Mouse (Mus musculus) induced T-regulatory cell, adult 2 months (primary cell): Measurements from ENCODE around the gene 2900011O08Rik.

Experiments
- DNase-seq: peaks from one replicate; pipeline ENCODE4 v3.0.0-alpha.2; 2012; ENCODE audit warnings: low read depth

The 2900011O08Rik gene

GRCm38 (mm10) chr16:14004726-14005125, 18.3 kb downstream of the 2900011O08Rik start:
- no peak for DNase-seq

- no peak for DNase-seq
Observed at GRCm38 (mm10) chr16:14005266-14005665, 18.9 kb downstream of the 2900011O08Rik start.

- no peak for DNase-seq
Observed at GRCm38 (mm10) chr16:14008081-14008480, 21.7 kb downstream of the 2900011O08Rik start.

GRCm38 (mm10) chr16:14008708-14009107, 22.3 kb downstream of the 2900011O08Rik start:
- DNase-seq = no peak

GRCm38 (mm10) chr16:14009966-14010365, 23.6 kb downstream of the 2900011O08Rik start:
- no peak for DNase-seq

GRCm38 (mm10) chr16:14017306-14017705, 30.9 kb downstream of the 2900011O08Rik start:
- no peak for DNase-seq

- no peak for DNase-seq
Observed at GRCm38 (mm10) chr16:14021166-14021822, 34.9 kb downstream of the 2900011O08Rik start.

GRCm38 (mm10) chr16:14025091-14025990, 38.9 kb downstream of the 2900011O08Rik start:
- no peak for DNase-seq

GRCm38 (mm10) chr16:14029072-14029471, 42.7 kb downstream of the 2900011O08Rik start:
- DNase-seq = no peak

- no peak for DNase-seq
Observed at GRCm38 (mm10) chr16:14029851-14030250, 43.4 kb downstream of the 2900011O08Rik start.

GRCm38 (mm10) chr16:14030650-14031049, 44.2 kb downstream of the 2900011O08Rik start:
- no peak for DNase-seq

- no peak for DNase-seq
Observed at GRCm38 (mm10) chr16:14033076-14033475, 46.7 kb downstream of the 2900011O08Rik start.

GRCm38 (mm10) chr16:14042421-14042820, 56.0 kb downstream of the 2900011O08Rik start:
- DNase-seq = no peak

- no peak for DNase-seq
Observed at GRCm38 (mm10) chr16:14044695-14045094, 58.3 kb downstream of the 2900011O08Rik start.

GRCm38 (mm10) chr16:14046224-14046756, 59.9 kb downstream of the 2900011O08Rik start:
- no peak for DNase-seq

- no peak for DNase-seq
Observed at GRCm38 (mm10) chr16:14052221-14052620, 65.8 kb downstream of the 2900011O08Rik start.

- no peak for DNase-seq
Observed at GRCm38 (mm10) chr16:14053116-14053515, 66.7 kb downstream of the 2900011O08Rik start.

GRCm38 (mm10) chr16:14055271-14055670, 68.9 kb downstream of the 2900011O08Rik start:
- no peak for DNase-seq

GRCm38 (mm10) chr16:14056734-14057133, 70.3 kb downstream of the 2900011O08Rik start:
- no peak for DNase-seq

- no peak for DNase-seq
Observed at GRCm38 (mm10) chr16:14058541-14058940, 72.1 kb downstream of the 2900011O08Rik start.

- no peak for DNase-seq
Observed at GRCm38 (mm10) chr16:14059118-14059854, 72.9 kb downstream of the 2900011O08Rik start.

- DNase-seq = no peak
Observed at GRCm38 (mm10) chr16:14059869-14060268, 73.5 kb downstream of the 2900011O08Rik start.
